Mouse (Mus musculus): ENCODE measurements around the gene Akap7. TPM values are rescaled to one million over a fixed set of nuclear protein-coding genes. Genes with fewer than 3 reads are reported as not detected.
A peak's percentile ranks its signal among the peaks of the same experiment; 100 is the strongest.

The Akap7 gene
- total RNA-seq, 2 experiments from 2014 or later: 10.9 to 23.1 TPM

DNA sequence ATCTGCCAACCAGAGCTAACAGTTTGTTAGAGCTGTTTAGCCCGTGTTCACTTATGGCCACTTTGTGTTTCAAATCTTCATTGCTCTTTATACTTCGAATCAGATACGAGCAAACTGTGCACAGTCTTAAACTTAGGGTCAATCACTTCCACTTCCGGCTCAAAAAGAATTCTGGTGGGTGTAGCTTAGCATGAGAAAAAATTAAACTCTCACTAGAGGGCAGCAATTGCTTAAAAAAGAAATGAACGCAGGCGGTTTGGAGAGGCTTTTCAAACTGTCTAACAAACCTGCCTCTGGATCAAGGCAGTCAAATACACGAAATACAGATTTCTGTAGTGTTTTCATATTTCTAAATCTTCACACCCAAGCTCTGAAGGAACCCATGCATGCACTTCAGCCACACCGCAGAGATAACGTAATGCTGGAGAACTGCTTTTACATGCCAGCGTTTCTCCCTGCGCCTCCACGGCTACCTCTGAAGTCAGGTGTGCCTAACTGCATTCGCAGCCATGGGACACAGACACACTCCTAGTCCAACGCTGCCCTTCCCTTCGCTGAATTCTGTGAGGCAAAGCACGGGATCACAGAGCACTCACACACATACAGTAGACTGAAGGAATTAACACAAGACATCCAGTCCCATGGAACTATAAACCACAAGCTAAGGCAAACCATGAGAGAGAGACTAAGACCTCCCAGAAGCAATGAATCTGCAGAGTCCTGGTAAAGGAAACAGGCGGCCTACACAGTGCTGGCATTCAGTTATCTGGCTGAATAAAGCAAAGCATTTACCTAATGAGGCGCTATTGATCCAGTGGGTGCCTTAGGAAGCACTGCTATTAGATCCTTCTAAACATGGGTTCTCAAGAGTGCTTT, 39.0 kb downstream of the Akap7 start:
- ATAC-seq (replicated peaks; ENCODE audit: poor library complexity, severe bottlenecking): peak; percentile 87

DNA sequence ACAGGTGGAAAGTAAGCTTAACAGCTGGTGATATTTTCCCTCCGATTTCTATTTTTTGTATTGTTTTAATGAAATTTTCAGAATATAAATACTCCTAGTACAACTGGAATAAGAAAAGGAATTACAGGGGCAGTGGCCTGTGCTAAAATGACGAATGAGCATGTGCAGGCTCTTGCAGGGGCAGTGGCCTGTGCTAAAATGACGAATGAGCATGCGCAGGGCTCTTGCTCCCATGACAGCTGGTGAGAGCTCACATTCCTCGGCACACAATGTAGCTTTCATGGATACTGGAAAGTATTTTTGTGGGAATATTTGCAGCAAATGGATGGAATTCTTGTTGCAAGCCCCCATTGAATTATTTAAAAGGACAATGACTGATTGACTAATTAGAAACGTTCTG, 46.5 kb downstream of the Akap7 start:
- no peak for ATAC-seq (replicated peaks; ENCODE audit: poor library complexity, severe bottlenecking)

DNA sequence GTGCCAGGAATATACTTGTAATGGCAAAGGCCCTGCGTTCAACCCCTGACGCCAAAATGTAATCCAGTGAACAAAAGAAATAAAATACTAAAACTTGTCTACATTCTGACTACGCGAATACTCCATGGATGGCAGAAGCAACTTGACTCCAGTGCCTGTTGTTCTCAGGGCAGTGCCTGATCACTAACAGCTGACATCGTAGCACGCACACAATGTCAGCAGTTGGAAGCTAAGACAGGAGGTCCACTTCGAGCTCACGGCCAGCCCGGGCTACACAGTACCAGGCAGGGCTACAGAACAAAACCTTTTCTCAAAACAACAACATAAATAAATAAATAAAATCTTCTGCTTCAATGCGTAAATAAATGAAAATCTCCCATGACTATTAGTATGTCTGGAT, 46.9 kb downstream of the Akap7 start:
- no peak for ATAC-seq (replicated peaks; ENCODE audit: poor library complexity, severe bottlenecking)

DNA sequence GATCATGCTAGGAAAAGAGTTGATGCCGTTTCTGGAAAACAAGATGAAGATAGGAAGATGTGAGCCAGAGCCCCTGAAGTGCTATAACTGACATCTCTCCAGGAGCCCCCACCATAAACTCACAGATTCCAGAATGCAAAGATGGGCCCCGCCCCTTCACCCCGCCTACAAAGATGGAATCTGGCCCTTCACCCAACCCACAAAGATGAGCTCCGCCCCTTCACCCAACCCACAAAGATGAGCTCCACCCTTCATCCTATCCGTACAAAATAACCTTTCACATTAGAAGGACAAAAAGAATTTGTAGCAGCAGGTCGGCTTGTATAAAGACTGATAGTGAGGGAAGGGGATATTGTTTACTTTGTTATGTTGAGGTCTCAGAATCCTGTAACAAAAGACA, 49.5 kb downstream of the Akap7 start:
- ATAC-seq (replicated peaks; ENCODE audit: poor library complexity, severe bottlenecking): no peak

DNA sequence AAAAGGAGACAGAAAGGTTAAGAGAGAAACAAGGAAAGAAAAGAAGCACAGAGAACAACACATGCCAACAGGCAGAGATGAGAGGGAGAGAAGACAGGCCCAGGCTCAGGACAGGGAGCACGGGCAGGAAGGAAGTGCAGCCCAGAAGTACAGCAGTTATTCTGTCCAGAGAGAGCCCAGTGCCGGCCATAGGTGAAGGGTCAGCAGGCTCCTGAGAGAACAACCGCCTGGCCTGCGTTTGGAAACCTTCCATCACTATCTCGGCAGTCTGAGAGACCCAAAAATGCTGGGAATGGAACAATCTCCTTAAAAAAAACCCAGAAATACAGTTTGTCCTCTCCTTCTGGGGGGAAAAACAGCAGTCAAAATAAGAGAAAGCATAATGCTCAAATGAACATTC, 50.2 kb downstream of the Akap7 start:
- no peak for ATAC-seq (replicated peaks; ENCODE audit: poor library complexity, severe bottlenecking)

DNA sequence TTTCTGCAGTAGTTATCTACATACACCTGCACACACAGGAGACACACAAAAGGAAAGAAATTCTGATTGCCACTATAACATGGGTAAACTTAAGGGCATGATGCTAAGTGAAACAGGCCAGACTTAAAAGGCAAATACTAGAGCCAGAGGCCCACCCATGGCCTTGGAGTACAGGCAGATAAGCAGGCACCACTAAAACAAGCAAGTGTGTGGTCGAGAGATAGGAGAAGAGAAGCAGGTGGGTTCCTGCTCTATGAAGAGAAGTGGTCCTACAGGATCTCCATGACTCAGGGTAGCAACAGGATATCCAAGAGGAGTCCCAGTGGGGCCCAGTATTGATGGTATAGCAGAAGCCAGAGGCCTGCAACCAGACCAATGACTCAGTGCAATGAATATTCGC, 54.2 kb downstream of the Akap7 start:
- ATAC-seq (replicated peaks; ENCODE audit: poor library complexity, severe bottlenecking): no peak

DNA sequence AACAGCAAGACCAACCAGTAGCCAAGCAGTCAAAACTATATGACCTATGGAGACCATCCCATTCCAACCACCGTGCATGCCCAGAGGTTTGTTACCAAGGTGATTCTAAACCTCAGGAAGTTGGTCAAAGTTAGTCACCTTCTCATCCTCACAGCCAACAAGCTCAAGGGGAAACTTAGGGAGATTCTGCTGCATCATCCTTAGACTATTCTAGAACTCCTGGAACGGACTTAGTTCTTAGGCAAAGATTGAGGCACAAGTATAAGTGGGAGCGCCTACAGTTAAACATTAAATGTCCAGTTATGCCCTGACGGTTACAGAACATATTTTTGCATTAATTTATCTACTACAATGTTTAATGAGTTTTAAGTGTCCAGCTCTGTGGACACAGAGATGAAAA, 54.7 kb downstream of the Akap7 start:
- ATAC-seq (replicated peaks; ENCODE audit: poor library complexity, severe bottlenecking): no peak

DNA sequence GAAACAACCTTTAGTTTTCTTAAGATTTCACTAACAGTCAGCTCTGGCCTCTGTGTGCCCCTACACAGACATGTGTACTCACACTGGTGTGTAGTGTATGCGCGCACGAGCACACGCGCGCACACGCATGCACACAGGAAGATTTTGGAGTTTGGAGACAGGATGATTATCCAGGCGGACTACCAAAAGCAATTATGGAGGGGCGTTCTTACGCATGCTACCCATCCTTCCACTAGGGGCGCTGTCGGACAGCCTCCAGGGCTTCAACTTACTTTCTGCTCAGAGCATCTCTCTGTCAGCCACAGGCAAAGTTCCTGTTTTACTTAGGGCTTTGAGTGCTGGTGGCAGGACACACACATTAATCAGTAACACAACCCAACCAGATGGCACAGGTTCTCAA, 57.6 kb downstream of the Akap7 start:
- ATAC-seq (replicated peaks; ENCODE audit: poor library complexity, severe bottlenecking): peak; percentile 93

DNA sequence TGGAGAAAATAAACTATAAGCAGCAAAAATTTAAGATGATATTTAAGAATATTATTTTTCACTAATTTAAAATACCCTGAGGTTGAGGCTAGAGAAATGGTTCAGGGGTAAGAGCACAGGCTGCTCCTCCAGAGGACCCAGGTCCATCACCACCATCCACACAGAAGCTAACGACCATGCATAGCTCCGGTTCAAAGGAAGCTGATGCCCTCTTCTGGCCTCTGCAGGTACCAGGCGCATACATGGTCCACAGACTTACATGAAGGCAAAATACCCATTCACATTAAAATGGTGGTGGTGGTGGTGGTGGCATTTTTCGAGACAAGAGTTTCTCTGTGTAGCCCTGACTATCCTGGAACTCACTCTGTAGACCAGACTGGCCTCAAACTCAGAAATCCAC, 61.5 kb downstream of the Akap7 start:
- ATAC-seq (replicated peaks; ENCODE audit: poor library complexity, severe bottlenecking): 0 out of 2 replicates have a peak, but pooled peaks have one; percentile 42

DNA sequence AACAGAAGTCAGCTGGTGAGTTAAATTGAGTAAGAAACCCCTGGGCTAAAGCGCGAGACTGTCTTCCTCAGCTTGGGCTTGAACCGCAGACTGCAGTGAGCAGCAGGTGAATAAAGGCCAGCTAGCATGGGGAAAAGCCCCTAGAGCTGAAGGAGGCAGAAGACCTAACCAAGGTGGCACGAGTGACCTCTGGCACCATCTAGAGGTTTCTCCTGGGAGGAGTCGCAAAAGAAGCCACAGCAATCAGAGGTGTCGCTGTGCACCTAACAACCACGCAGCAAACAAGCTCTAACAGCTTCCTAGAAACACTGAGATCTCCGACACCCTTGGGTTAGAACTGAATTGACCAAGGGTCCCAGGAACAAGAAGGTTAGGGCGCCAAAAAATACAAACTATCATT, 68.5 kb downstream of the Akap7 start:
- ATAC-seq (replicated peaks; ENCODE audit: poor library complexity, severe bottlenecking): peak; percentile 69

DNA sequence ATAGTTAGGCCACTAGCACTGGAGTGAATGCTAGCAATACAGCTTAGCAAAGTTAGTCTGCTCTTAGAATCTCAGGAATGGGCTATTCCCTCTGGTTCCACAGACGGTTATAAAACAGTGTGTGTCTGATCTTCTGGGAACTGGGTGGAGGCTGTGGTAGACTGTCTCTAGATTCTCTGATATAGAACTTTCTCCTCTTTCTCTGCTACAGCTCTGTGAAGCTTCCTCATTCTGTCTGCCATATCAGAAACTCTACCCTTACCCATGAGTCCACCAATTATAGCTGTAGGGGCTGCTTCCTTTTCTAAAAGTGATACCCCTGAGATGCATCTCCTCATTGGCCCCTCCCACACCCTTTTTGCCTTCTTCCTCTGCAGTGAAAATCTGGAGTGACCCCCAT, 73.6 kb downstream of the Akap7 start:
- ATAC-seq (replicated peaks; ENCODE audit: poor library complexity, severe bottlenecking): no peak

DNA sequence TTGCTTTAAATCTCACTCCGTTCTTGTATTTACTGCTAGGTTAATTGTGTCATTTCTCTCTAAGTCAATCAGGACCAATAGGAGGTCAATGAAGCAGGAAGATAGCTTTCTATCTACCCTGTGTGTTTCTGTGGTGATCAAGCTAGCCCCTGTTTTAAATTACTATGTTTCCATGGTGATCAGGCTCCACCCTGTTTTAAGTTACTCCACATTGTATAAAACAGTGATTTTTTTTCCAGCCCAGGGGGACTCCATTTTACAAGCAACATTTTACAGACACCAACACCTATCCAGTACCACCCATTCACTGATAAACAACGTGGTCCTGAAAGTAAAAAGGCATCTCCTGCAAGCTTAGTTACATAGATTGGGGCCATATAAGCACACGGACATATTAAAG, 75.0 kb downstream of the Akap7 start:
- ATAC-seq (replicated peaks; ENCODE audit: poor library complexity, severe bottlenecking): no peak

DNA sequence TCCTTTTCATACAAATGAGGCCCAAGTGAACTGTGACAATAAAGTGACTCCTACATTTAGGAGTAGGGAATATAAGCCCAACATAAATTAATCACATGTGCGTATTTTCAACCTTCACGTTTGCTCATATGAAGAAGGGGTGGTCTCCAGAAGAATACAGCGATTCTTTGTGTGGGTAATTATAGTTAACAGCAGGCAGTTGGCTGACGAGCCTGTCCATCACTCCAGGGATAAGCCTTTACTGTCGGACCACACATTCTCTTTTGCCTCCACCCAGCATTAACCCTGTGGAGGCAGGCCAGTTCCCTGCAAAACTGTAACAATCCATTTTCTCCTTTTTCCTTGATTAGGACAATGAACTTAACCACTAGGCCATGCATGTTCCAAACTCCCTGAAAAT, 76.3 kb downstream of the Akap7 start:
- no peak for ATAC-seq (replicated peaks; ENCODE audit: poor library complexity, severe bottlenecking)

DNA sequence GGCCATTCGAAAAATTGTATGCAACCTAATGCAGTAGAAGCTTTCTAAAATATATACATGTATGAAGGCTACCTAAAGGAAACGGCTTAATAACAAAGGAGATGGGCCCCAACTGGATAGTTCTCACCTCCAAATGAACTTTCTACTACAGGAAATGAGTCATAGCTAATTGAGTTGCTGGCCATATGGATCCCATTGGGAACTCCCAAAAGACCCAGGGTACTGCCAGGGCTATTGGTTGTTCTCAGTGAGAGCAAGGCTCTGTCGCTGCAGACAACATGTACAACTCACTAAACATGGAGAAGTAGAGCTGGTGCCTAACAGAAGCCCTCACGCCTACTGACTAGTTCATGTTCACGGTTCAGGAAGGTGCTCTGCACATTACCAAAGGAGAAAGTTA, 83.3 kb downstream of the Akap7 start:
- ATAC-seq (replicated peaks; ENCODE audit: poor library complexity, severe bottlenecking): no peak

DNA sequence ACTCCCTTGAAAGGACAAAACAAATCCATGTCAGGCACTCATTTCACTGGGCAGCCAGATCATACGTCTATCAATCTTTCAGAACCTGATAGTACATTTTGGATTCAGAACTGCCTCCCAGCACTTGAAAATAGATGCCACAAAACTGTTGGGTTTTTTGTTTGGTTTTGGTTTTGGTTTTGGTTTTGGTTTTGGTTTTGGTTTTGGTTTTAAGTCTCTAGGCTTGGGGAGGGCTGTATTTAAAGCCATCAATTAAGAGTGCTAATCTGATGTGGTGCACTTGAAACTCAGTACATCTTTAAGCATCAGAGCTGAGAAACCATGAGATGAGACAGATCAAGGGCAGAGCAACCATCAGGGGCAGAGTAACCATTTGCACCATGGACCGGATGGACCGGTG, 86.9 kb downstream of the Akap7 start:
- no peak for ATAC-seq (replicated peaks; ENCODE audit: poor library complexity, severe bottlenecking)

DNA sequence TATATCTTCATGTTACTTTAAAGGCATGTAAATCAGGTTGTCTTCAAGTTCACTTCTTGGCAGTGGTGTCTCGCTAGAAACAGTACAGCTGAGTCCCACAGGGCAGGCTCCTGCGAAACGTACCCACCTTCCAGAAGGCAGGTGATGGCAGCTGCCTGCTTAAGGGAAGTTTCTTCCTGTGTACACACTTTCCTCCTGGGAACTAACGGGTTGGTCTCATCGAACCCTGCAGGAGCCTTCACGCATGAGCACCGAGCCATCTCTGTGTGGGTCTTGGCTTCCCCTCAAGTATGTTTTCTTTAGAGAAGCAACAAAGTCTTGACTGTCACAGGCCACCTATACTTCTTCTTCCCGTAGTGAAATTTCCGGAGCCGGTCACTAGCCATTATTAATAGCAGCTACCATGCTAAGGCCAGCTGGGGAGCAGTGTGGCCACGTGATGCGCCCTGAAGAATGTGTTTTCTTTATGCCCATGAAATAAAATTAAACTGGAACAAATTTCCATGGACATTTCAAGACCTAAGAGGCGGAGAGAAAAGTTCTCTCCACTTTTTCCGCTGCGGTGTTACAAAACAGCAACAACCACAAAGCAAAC, 87.7 kb downstream of the Akap7 start:
- ATAC-seq (replicated peaks; ENCODE audit: poor library complexity, severe bottlenecking): no peak

DNA sequence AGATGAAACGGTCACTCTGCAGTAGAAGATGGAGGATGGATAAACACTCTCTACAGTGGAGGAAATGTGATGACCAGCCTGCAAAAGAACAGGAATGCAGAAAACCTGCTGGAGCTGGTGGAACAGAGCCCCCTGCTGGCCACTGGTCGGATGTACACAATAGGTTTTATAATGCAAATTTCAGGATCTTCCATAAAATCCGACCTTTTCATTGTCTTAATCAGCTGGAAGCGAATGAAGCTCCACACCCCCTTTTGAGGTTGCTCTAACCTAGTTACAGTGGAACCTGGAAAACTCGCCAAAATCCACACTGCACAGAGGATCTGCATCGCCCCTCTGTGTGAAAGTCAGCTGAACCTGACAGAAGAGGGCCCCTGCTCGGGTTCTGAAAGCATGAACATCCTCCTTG, 88.4 kb downstream of the Akap7 start:
- peak; percentile 79 for ATAC-seq (replicated peaks; ENCODE audit: poor library complexity, severe bottlenecking)

DNA sequence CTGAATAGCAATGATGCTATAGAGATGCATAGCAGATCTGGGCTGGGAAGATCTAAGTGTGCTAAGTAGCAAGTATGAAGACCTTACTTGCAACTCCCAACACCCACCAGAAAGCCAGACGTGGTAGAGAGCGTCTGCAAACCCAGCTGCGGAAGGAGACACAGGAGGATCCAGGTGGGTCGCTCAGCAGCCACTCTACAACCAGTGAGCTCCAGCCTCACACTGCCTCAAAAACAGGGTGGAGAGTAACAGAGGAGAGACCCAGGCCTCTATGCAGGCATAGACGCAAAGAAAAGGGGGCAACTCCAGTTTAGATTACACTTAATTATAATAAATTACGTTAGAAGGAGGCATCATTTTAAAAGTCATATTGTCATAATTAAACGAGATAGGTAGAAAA, 88.9 kb downstream of the Akap7 start:
- ATAC-seq (replicated peaks; ENCODE audit: poor library complexity, severe bottlenecking): no peak

DNA sequence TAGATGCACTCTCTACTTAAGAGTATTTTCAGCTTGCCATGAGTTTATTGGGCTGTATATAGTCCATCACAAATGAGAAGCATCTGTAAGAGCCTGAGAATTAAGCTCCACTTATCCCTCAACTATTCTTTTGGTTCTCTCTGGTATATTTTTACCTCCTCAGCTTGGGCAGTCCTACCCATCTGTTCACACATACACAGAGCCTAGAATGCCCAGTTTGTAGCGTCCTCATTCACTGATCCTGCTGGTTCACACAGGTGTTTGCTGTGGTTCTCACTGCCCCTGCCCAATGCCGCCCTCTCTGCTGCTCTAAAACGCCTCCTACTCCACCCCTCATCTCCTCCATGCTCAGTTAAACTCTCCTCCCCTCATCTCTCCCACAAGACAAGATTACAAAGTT, 91.7 kb downstream of the Akap7 start:
- no peak for ATAC-seq (replicated peaks; ENCODE audit: poor library complexity, severe bottlenecking)

DNA sequence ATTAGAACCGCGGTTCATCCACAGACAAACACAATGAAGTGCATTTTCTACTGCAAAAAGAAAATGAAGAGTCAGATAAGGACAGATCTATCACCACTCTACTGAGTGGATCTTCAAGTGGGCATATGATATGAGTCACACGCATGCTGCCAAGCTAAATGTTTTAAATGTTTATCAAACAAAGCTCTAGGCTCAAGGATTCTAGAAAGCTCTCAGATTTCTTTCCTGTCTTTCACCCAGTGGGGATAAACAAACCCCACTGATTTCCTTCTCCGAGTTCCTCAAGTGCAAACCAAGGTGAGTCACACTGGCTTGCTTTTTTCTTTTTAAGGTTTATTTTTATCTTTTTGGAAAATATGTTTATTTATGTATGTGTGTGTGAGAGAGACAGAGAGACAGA, 94.0 kb downstream of the Akap7 start:
- no peak for ATAC-seq (replicated peaks; ENCODE audit: poor library complexity, severe bottlenecking)

DNA sequence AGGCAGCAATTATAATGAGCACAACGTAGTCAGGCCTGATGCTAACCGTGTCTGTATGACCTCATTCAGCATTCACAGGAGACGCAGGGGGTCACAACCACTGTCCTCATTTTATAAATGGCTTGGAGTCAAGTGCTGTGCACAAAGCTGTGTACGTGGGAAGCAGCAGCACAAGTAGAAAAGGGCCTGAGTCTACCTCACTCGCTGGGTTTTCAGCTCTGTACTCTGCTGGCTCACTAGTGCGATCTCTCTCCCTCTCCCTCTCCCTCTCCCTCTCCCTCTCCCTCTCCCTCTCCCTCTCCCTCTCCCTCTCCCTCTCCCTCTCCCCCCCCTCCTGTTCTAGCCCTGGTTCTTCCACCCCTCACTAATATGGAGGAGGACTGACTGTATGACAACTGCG, 99.1 kb downstream of the Akap7 start:
- ATAC-seq (replicated peaks; ENCODE audit: poor library complexity, severe bottlenecking): no peak

DNA sequence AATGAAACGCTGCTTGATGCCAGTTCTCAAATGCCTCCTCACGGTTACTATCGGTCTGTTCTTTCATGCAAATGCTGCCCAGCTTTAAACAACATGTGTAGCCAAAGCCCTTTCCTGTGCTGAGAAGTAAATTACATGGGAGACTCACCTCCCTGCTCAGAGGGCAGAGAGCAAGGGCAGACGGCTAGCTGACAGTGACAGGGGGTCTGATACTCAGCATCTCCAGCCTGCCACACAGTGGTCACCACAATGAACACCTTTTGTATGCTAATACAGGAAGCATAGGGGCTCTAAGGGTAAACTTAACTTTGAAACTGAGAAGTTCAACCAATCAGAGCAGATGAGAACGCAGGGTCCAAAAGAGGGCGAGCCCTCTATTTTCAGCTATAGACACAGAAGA, 99.8 kb downstream of the Akap7 start:
- ATAC-seq (replicated peaks; ENCODE audit: poor library complexity, severe bottlenecking): no peak

All from granulocyte monocyte progenitor cell, adult 5-6 weeks (primary cell).